Mouse (Mus musculus) left cerebral cortex, postnatal 4 days (tissue): Measurements from ENCODE around the gene Col3a1. TPM values are rescaled to one million over a fixed set of nuclear protein-coding genes. Genes with fewer than 3 reads are reported as not detected.
A peak's percentile ranks its signal among the peaks of the same experiment; 100 is the strongest.

ENCODE experiments used
- DNase-seq: peaks from one replicate; pipeline ENCODE4 v3.0.0-alpha.2; 2022
- intact Hi-C: fragments of 180-260 bp; cut with DNase I; formaldehyde crosslinking; loops from one replicate; pipeline ENCODE4 v1.15.1; 2025
- total RNA-seq, 2 experiments: library from RNA; stranded (reverse); gene quantifications; 2 replicates each; pipeline ENCODE4 v1.2.3; 2021

Gene Col3a1
- 10 to 100 TPM; 56.2 to 75.7 TPM for total RNA-seq

DNA sequence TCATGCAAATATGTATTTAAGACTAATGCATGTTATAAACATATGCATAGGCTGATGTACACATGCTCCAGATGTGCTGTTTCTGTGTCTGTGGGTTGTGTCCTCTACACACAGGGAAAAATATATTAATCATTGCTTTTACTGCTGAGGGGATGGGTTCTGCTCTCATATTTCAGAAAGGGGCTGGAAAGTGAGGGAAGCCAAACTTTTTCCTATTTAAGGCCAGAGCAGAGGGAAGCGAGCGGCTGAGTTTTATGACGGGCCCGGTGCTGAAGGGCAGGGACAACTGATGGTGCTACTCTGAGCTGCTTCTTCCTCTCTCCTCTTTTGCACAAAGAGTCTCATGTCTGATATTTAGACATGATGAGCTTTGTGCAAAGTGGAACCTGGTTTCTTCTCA lies at the start of gene Col3a1:
Gene Col3a1 (plus strand): TSS at position 151 of the 400 bp plus-strand sequence.
- DNase-seq = no peak
- intact Hi-C loops = loop anchor here (5.0 to 10.0 kb wide), 2 partner anchors 564 to 1077 kb away; no protein-coding TSS in a partner anchor

DNA sequence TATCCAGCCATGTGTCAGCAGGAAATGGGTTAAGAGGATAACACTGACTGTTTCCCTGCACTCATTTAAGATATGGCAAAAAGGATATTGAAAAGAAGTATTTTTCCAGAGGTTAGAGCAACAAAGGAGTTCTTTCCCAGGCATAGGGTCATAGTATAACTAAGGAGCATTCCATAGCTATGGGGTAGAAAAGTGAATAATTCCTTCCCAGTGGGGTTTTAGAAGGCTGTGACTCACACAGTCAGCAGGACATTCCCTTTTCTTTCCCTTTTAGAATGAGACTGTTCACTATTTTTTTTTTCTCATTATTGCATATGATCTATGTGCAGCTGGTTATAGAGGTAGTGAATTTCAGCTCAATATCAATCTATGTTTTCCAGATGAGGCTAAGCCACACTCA lies 41.9 kb upstream of the Col3a1 start:
- intact Hi-C loops = no loop called here
- no peak for DNase-seq

DNA sequence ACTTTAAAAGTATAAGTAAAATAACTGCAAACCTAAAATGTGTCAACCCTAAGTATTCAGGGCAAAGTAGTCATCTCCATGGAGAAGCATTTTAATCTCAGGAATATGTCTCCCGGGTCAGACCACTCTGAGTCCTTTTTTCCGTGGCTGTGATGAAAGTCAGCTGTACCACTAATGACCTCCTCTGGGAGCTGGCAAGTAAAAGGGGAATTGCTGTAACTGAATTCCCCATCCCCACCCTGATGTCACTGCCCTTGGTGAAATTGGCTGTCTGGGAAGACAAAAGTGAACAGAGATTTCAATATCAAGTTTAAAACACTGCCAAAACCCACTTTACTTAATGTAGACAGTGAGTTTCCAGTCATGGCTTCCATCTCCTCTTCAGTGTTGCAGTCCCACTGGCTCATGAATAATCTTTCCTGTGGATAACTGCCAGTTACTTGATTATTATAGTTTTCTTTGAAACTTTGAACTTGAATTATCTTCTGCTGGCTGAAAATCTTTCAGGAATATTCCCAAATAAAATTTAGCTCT lies 35.3 kb upstream of the Col3a1 start:
- intact Hi-C loops = no loop called here
- no peak for DNase-seq

DNA sequence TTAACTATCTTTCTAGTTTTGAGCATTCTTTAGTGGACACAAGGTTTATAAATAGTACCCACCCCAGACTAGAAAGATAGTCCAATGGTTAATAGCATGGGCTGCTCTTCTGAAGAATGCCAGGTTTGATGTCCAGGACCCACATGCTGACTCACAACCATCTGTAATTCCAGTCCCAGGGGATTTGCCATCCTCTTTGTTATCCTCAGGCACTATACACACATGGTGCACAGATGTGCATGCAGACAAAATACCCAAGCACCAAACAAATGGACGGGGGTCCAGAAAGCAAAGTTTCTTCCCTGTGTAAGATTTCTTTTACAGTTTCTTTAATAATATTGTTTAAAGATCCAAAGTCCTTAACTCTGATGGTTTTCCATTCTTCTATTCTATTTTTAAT lies 23.4 kb upstream of the Col3a1 start:
- intact Hi-C loops = no loop called here
- DNase-seq = no peak

DNA sequence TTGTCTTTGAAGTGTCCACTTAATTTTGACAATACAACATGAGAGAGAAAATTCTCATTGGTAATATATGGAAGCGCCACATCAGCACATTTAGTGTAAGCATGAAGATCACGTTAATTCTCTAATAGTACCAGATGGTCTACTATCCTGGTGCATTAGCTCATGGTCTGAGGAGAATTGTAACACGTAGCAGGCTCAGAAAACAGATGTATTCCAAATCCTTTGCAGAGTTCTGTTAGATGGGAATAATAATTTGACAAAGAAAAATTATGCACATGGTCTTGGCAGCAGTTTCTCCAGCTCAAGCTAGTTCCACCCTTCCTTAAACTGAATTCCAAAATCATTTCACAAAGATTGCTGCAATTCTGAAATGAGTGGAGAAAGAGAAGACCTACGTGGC lies 21.3 kb upstream of the Col3a1 start:
- intact Hi-C loops = no loop called here

DNA sequence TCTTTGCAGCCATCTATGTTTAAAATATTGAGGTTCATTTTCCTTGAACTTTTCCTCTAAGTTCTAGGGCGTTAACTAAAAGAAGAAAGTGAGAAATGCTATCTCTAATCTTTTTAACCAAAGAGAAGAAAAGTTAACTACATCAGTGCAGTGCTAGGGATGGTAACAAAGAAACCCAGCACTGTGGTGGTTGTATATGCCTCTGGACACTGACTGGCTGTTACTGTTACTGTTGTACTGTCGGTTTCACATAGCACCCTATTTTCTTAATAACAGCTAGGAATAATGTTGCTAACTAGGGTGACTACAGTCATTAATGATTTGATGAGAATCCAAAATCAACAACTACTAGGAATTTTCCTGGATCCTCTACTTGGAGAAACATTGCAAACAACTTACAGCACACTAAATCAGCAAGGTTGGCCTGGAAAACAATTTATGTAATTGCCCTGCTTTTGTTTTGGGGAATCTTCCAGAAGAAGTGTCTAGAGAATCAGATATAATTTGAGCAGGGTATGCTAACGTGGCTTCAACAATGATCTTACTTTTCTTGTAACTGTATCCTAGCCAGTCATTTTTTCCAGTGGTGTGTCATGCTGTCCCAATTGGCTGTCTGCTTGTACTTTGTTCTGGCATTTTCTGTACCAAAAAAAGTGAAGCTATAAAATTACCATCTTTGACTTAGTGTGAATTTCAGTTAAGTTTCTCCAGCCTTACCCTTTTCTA lies 11.8 kb upstream of the Col3a1 start:
- intact Hi-C loops = no loop called here
- no peak for DNase-seq

More for the DNA sequence above, 21.3 kb upstream of the Col3a1 start:
- no peak for DNase-seq

DNA sequence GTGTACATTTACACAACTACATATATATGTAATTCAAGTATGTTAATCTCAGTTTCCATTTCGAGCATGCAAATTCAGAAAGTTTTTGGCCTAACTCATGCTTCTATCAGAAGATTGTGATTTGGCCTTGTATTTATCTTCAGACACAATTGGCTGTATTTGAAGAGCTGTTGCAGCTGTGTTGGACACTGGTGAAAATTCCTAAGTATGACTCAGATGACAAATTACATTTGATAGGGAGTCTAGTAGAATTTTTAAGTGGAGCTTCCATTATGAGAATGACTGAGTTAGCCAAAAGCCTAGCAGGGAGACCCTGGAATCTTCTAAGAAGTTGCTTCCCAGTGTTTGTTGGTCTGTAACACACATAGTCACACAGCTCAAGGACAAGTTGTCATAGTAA lies 7.1 kb upstream of the Col3a1 start:
- intact Hi-C loops = no loop called here
- no peak for DNase-seq

DNA sequence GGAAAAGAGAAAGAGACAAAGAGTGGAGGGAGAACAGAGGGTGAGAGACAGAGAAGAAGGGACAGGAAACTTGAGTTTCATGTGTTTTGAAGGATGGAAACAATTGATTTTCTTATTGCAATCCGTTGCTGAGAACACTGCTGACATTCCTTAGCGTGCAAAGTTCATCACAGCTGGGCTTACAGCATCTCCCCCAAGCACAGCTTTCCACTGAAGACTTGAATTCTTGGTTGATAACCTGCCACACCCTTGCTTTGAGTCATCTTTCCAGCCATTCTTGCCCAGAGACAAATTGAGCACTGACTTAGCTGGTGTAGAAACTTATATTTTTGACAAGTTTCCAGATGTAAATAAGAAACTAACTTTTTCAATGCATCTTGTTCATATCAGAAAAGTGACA lies 2.3 kb upstream of the Col3a1 start:
- intact Hi-C loops = no loop called here
- DNase-seq = no peak

DNA sequence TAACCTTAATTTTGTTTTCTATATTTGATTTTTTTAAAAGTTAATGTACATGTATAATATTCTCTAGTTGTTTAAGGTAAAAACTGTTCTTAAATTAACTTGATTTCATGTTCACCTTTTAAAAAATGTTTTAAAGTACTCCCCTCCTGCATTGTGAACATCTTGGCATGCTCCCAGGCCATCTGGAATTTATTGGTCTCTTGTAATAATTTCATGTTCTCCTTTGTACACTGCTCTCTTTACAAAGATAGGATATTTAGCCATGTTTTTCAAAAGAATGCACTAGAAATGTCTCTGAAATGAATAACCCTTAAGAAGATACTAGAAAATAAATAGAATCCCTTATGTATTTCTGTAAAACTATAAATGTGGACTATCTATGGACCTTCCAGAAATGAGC lies 624 bp downstream of the Col3a1 start:
- DNase-seq = peak; percentile 4
- intact Hi-C loops = loop anchor here (5.0 to 10.0 kb wide), 2 partner anchors 565 to 1077 kb away; no protein-coding TSS in a partner anchor

DNA sequence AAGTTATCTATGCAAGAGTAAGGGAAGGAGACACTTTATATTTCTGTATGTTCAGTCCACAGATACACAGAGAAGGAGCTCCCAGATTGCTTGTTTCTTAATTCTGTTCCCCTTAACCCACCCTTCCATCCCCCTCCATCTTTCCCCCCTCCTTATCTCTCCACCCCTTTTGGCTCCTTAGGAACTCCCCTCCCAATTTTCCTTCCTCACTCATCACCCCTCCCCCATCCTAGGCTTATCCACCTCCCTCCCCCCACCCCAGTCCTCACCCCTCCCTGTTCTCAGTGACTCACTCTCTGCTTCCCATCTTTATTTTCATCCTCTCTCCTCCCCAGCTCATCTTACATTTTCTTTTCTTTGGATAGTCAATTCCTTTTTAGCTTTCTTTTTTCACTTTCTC lies 1.5 kb downstream of the Col3a1 start:
- intact Hi-C loops = loop anchor here (5.0 to 10.0 kb wide), 2 partner anchors 566 to 1078 kb away; no protein-coding TSS in a partner anchor
- DNase-seq = no peak

DNA sequence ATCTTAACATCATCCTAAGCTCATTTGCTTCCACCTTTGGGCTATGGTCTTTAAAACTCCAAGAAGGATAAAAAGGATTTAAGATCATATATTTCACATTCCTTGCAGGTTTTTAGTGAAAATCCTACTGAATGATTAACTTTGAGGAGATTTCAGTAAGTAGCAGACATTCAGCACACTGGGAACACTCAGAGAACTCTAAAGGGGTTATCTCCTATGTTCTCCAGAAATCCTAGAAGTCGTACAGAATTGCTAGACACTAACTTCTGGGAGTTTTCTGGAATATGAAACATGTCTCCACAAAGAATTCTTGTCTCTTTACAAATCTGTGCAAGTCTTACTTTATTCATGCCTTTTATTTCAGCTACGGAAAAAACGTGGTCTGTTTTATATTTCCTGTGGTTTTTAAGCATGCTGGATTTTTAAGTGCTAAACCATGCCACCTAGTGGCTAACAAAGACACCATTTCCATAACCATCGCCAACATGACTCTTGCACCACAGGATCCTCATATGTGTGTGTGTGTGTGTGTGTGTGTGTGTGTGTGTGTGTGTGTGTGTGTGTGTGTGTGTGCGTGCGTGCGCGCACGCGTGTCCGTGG lies 2.5 kb downstream of the Col3a1 start:
- intact Hi-C loops = loop anchor here (5.0 to 10.0 kb wide), 2 partner anchors 566 to 1079 kb away; no protein-coding TSS in a partner anchor
- DNase-seq = no peak

DNA sequence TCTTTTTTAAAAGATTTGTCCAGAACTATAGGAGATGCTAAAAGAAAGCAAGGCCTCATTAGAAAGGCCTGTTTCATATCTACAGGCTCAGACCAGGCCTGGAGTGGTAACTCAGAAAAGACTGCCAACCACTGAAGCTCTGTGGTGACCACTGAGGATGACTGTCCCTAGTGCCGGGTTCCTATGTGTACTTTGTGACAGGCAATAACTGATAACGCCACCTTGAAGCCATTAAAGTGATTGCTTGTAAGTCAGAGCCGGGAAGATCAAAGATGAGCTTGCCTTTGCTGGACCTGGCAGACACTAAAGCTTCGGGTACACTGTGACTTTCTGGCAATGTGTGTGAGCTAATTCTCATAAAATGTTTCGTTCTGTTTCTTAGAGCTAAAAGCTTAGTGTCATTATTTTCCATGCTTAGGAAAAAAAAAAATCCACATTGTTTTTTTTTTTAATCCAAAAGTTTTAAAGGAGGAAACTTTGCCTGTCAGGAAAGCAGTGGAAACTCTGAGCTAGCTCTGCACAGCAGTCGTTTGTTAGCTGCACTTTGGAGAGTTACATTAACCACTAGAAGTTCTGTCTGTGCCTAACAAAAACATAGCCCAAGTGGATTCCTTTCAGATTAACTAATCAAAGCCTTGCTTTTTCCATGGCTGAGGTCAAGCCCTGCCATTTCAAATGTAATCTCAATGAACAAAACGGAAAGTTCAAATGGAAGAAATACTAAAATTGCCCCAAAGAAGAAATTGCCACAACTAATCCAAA lies 4.6 kb downstream of the Col3a1 start:
- no peak for DNase-seq
- intact Hi-C loops = loop anchor here (5.0 to 10.0 kb wide), 2 partner anchors 431 to 1081 kb away; no protein-coding TSS in a partner anchor

DNA sequence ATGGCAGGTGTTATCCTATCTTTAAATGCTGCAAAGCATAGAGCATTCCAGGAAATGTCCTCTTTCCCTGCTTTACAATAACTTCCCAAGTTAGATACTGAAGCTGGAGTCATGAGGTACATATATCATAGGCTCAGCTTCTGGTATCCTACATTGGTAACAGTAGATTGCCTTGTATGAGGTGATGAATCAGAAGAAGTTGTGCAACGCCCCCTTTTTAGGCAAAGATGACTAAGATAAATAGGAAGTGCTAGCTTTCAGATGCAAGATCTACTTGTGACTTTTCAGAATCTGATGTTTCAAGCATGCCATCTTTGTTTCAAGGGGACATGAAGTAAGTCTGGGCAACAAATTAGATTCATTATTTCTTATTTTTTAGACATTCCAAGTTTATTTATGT lies 6.9 kb downstream of the Col3a1 start:
- intact Hi-C loops = loop anchor here (5.0 to 10.0 kb wide), 2 partner anchors 429 to 1083 kb away; no protein-coding TSS in a partner anchor
- no peak for DNase-seq

DNA sequence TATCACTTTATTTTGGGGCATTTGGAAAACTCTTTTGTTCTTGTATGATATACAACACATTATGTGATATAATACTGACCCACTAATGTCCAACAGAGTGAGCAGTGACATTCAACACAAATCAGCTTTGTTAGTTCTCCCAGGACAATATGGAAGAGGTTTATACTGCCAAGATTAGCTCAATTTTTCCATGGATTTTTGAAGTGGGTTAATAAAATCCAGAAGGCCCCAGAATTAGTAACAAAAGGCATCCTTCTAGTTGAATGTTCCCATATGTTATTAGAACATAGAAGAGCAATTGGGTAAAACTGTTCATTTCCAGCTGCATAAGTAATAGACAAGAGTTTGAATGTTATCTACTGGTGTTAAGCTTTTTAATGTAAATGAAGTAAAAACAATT lies 9.5 kb downstream of the Col3a1 start:
- intact Hi-C loops = no loop called here
- no peak for DNase-seq

DNA sequence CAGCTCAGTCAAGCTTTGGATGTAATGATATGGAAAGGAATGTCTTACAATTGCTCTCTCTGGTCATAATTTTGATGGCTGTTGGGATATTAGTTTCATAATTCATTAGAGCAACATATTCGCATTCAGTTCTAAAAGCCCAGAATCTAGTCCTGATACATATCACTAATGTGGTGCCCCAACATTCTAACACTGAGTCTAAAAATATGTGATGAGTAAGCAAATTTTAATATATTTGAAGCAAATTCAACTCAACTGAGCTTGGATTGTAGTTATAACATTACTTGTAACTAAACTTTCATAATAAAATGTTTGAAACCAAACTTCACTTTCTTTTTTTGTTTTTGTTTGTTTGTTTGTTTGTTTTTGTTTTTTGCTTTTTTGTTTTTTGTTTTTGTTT lies 17.8 kb downstream of the Col3a1 start:
- DNase-seq = no peak
- intact Hi-C loops = no loop called here

DNA sequence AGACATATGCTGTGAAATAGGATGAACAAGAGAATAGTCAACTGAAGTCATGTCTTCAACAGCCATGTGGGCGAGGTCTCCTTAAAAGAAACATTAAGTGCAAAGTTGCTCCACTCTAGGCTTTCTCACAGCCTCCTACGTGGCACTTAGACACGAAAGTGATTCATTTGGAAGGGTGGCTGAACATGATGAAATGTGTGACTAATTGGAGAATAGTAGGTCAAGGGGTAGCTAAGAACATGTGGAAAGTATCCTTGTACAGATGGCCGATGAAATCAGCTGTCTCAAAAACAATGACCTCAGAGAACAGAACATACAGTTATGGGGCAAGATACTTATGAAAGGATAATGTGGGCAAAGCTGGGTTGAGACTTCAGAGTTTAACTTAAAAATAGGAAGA lies 44.6 kb downstream of the Col3a1 start:
- no peak for DNase-seq
- intact Hi-C loops = no loop called here

DNA sequence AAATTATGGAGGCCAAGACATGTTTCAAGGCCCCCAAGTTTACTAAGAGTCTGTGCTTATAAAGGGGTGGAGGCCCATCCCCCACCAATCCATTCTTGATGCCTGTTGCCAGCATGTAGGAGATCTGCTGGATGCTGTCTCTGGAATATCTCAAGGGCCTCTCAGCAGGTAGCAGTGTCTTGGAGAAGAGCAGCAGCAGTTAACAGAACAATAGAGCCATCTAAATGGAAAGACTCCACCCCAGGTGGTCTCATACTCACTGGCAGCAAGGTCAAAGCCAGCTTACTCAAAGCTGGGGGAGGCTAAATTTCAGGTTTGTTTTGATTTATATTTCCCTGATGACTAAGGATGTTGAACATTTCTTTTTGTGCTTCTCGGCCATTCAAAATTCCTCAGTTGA lies 46.7 kb downstream of the Col3a1 start:
- no peak for DNase-seq
- intact Hi-C loops = no loop called here

DNA sequence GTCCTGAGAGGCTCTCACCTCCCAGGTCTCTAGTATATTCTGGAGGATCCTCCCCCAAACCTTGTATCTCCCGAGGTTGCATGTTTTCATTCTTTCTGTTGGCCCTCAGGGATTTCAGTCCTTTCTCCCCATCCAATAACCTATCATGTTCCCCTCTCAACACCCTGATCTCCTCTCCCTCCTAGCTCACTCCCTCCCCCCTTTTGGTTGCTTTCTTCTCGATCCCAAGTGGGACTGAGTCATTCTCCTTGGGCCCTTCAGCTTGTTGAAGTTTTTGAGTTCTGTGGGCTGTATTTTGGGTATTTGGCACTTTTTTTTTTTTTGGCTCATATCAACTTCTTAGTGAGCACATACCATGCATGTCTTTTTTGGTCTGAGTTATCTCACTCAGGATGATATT lies 47.8 kb downstream of the Col3a1 start:
- intact Hi-C loops = no loop called here

DNA sequence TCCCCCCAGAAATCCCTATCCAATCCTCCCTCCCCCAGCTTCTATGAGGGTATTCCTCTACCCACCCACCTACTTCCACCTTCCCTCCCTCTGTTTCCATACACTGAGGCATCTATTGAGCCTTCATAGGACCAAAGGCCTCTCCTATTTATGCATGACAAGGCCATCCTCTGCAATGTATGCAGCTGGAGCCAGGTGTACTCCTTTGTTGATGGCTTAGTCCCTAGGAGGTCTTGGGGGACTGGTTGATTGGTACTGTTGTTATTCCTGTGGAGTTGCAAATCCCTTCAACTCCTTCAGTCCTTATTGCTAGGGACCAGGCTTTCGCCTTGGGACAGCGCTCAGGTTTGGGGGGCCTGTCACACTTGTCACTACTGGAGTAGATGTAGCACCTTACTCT lies 48.3 kb downstream of the Col3a1 start:
- intact Hi-C loops = no loop called here
- DNase-seq = no peak

More for the DNA sequence above, 47.8 kb downstream of the Col3a1 start:
- DNase-seq = no peak

DNA sequence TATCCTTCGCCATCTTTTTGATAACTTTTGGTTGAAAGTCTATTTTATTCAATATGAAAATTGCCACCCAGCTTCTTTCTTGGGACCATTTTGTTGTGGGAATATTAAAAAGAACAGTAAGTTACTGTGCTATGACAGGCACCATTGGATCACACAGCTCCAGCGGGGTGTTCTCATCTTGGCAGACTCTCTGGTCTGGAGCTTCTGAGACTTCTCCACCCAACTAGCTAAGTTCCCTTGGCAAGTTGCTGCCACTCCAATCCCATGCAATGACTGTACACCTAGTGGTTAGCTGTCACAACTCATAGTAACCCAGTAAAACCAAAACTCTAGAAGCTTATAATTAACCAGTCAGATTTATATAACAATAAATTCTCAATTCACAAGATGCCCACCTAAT lies 51.9 kb downstream of the Col3a1 start:
- intact Hi-C loops = no loop called here
- DNase-seq = no peak

DNA sequence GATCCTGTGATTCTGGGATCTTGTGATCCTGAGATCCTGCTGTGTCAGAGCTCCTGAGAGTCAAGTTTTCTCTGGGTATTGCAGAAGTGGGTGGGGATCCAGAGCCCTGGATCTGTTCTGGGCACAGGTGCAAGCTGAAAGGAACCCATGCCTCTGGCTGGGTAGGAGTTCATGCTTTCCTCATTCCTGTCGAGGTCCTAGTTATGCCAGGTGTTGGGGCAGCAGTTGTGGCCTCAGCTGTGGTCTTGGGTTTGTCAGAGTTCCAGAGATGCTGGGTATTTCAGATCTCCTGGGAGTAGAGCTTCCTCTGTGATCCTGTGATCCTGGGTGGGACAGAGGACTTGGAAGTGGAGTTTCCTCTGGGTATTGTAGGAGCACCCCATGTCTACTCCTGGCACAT lies 54.1 kb downstream of the Col3a1 start:
- intact Hi-C loops = no loop called here

More for the DNA sequence above, 54.1 kb downstream of the Col3a1 start:
- DNase-seq = no peak
